10 mouse cellular contexts compared by ENCODE assay signal in the genomic region with DNA sequence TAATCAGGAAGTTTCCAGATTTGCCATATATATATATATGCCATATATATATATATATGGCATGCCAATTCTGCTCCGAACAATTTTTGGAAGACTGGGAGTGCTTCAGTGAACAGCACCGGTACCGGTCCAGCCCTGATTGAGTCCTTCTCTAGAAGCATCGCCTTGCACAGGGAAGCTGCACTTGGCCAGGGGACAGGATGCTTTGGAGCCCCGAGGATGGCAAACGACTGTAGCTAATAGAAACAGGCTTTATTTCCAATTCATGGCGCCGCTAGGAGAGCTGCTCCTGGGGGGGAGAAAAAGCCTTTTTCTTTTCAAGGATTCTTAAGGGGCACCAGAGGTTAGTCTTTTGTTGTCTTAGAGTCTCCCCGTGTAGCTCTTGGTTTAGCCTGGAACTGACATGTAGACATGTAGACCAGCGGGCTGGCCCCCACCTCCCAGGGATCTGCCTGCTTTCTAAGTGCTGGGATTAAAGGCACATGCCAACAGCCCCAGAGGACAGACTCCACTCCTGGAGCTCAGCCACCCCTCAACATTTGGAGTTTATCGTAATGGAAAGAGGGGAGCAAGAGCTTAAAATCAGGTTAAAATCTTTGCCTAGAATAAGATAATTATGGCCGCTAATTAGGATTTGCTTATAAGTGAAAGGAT. TPM values are rescaled to one million over a fixed set of nuclear protein-coding genes. Genes with fewer than 3 reads are reported as not detected.
DNase-seq lines count a peak whose midpoint lies in the region; ATAC-seq and TF ChIP-seq lines count a peak whose summit lies in the region.
"Had no signal": no experiment of that assay in that cellular context is flagged by ENCODE, and none has a peak within 500 bp of the region (broad histone marks: within the 10 kb centered on the region; RNA-seq: fewer than 3 reads in every experiment).

No protein-coding gene starts in this region.

- H3K36me3 ChIP-seq in embryonic facial prominence, embryonic 13.5 days: peaks cover 4% of the 10 kb centered on the region
- peaks cover 8% of the 10 kb centered on the region for H3K36me3 ChIP-seq in liver, embryonic 13.5 days

- no peak for DNase-seq in gastrocnemius, adult 2 months
- no peak for DNase-seq in gastrocnemius, postnatal 25 days
- peak; percentile 63 for DNase-seq in brain, embryonic 14.5 days (ENCODE audit: low read depth)
- no peak for DNase-seq in liver, embryonic 13.5 days
- no peak for DNase-seq in yolk sac, embryonic 10.5 days (ENCODE audit: low spot score)
- no peak for DNase-seq in adrenal gland, adult 18-20 months (ENCODE audit: low spot score in 2 of 2)
- no peak for DNase-seq in kidney, adult 18-20 months
- DNase-seq: kidney, adult 8-10 months had no signal

- peak overlapping the region; percentile 94; the same call in 1 of the 2 replicates for H3K27ac ChIP-seq in gastrocnemius, adult 2 months
- peak overlapping the region; percentile 71 for H3K27ac ChIP-seq in embryonic facial prominence, embryonic 13.5 days
- H3K27ac ChIP-seq in liver, embryonic 13.5 days: peak overlapping the region; percentile 98

- intact Hi-C loops in gastrocnemius, adult 2 months (cut with DNase I): no loop called here

- ATAC-seq in embryonic facial prominence, embryonic 13.5 days (ENCODE audit: insufficient number of reproducible peaks, insufficient read depth, low FRiP score, low TSS enrichment, low read depth): no peak
- ATAC-seq in liver, embryonic 13.5 days (ENCODE audit: low read depth): no peak
- ATAC-seq: CD4-positive, CD25-positive, alpha-beta regulatory T cell, adult 4 months had no signal

- peaks cover 25% of the 10 kb centered on the region for H3K4me1 ChIP-seq in embryonic facial prominence, embryonic 13.5 days
- H3K4me1 ChIP-seq in liver, embryonic 13.5 days (replicated peaks): peaks cover 71% of the 10 kb centered on the region

- no peaks in the 10 kb centered on the region for H3K9me3 ChIP-seq in embryonic facial prominence, embryonic 13.5 days
- no peaks in the 10 kb centered on the region for H3K9me3 ChIP-seq in liver, embryonic 13.5 days (replicated peaks)

- no peak for TF ChIP-seq POLR2A in brain, embryonic 14.5 days (IDR thresholded peaks at IDR 0.05; ENCODE audit: borderline replicate concordance, extremely low read depth, insufficient read depth, insufficient read length, poor library complexity, severe bottlenecking)

- H3K27me3 ChIP-seq in embryonic facial prominence, embryonic 13.5 days: no peaks in the 10 kb centered on the region
- H3K27me3 ChIP-seq in liver, embryonic 13.5 days: no peaks in the 10 kb centered on the region

- H3K4me2 ChIP-seq in embryonic facial prominence, embryonic 13.5 days: peak overlapping the region; percentile 70
- peak overlapping the region; percentile 90 for H3K4me2 ChIP-seq in liver, embryonic 13.5 days

- WGBS in embryonic facial prominence, embryonic 13.5 days: 31% methylated on average over 12 of the region's 12 CpGs
- 83% methylated on average over 12 of the region's 12 CpGs for WGBS in liver, embryonic 13.5 days (ENCODE audit: insufficient replicate concordance)

- H3K4me3 ChIP-seq in gastrocnemius, adult 2 months: no peak overlapping the region
- H3K4me3 ChIP-seq in embryonic facial prominence, embryonic 13.5 days: no peak overlapping the region
- no peak overlapping the region for H3K4me3 ChIP-seq in liver, embryonic 13.5 days (replicated peaks)

- H3K9ac ChIP-seq in embryonic facial prominence, embryonic 13.5 days: peak overlapping the region; percentile 44
- H3K9ac ChIP-seq in liver, embryonic 13.5 days: peak overlapping the region; percentile 97; the same call in 1 of the 2 replicates

- TF ChIP-seq CTCF in gastrocnemius, adult 2 months (IDR thresholded peaks at IDR 0.05): no peak
- TF ChIP-seq CTCF in brain, embryonic 14.5 days (IDR thresholded peaks at IDR 0.05; ENCODE audit: borderline replicate concordance, extremely low read depth, insufficient read depth, insufficient read length): no peak

RNA-seq across cellular contexts. Expression of a gene that starts 1.8 kb away (rescaled TPM):
- 100 to 1,000 TPM; 314 to 379 TPM for total RNA-seq in gastrocnemius, adult 2 months (2021)
- 100 to 1,000 TPM; 350 to 362 TPM for total RNA-seq in gastrocnemius, postnatal 25 days (2021)
- polyA plus RNA-seq in brain, embryonic 14.5 days (2012; rRNA removed): 2,000 and 2,211 TPM in 2 replicates
- polyA plus RNA-seq in embryonic facial prominence, embryonic 13.5 days (2015; fragmentation: Nextera tagmentation; extraction: Ambion mirVana): 2,801 and 3,318 TPM in 2 replicates
- 2,174 and 2,523 TPM in 2 replicates for polyA plus RNA-seq in liver, embryonic 13.5 days (2015; fragmentation: Nextera tagmentation; extraction: Ambion mirVana)
- total RNA-seq in adrenal gland, adult 18-20 months (2021): 100 to 1,000 TPM; 557 to 688 TPM

RNA-seq across cellular contexts. Expression of a gene that starts 35.4 kb away (rescaled TPM):
- 1 to 10 TPM; 7.4 to 7.8 TPM for total RNA-seq in gastrocnemius, adult 2 months (2021)
- total RNA-seq in gastrocnemius, postnatal 25 days (2021): 1 to 10 TPM; 7.5 TPM
- polyA plus RNA-seq in brain, embryonic 14.5 days (2012; rRNA removed): 22.0 and 25.5 TPM in 2 replicates
- 36.0 and 42.7 TPM in 2 replicates for polyA plus RNA-seq in embryonic facial prominence, embryonic 13.5 days (2015; fragmentation: Nextera tagmentation; extraction: Ambion mirVana)
- 25.1 and 29.7 TPM in 2 replicates for polyA plus RNA-seq in liver, embryonic 13.5 days (2015; fragmentation: Nextera tagmentation; extraction: Ambion mirVana)
- 10 to 100 TPM; 21.5 to 22.9 TPM for total RNA-seq in adrenal gland, adult 18-20 months (2021)
